8 mouse cellular contexts compared by ENCODE assay signal in genomic region chr13:39823346-39823954, GRCm38 (mm10).
DNase-seq lines count a peak whose midpoint lies in the region; ATAC-seq and TF ChIP-seq lines count a peak whose summit lies in the region.

No protein-coding gene starts in this region.

- ATAC-seq in kidney, embryonic 14.5 days (ENCODE audit: low FRiP score, low TSS enrichment) = no peak
- ATAC-seq in embryonic facial prominence, embryonic 12.5 days (ENCODE audit: insufficient number of reproducible peaks, insufficient read depth, low FRiP score, low TSS enrichment) = no peak; the same call in 1 of the 2 replicates
- ATAC-seq in limb, embryonic 11.5 days (ENCODE audit: insufficient number of reproducible peaks, low FRiP score, low TSS enrichment, low read depth) = no peak

- peak overlapping the region; percentile 62 for H3K4me2 ChIP-seq in kidney, embryonic 14.5 days (replicated peaks; ENCODE audit: low read depth, low read length)
- H3K4me2 ChIP-seq in embryonic facial prominence, embryonic 12.5 days (replicated peaks) = peak overlapping the region; percentile 57
- peak overlapping the region; percentile 76 for H3K4me2 ChIP-seq in limb, embryonic 11.5 days (ENCODE audit: low read depth, severe bottlenecking)

- TF ChIP-seq CTCF in kidney, adult 2 months (conservative IDR thresholded peaks at IDR 0.05; ENCODE audit: insufficient read depth, insufficient read length, low read depth, low read length) = no peak

- WGBS in kidney, embryonic 14.5 days = 19% methylated on average over 15 of the region's 15 CpGs
- 35% methylated on average over 15 of the region's 15 CpGs for WGBS in kidney, adult 2 months
- WGBS in embryonic facial prominence, embryonic 12.5 days = 27% methylated on average over 15 of the region's 15 CpGs
- WGBS in limb, embryonic 11.5 days = 14% methylated on average over 15 of the region's 15 CpGs

- no peaks in the 10 kb centered on the region for H3K36me3 ChIP-seq in kidney, embryonic 14.5 days (ENCODE audit: control insufficient read depth, insufficient read depth, low read length)
- no peaks in the 10 kb centered on the region for H3K36me3 ChIP-seq in kidney, adult 2 months (ENCODE audit: control insufficient read depth, insufficient read depth, low read length)
- no peaks in the 10 kb centered on the region for H3K36me3 ChIP-seq in embryonic facial prominence, embryonic 12.5 days
- H3K36me3 ChIP-seq in limb, embryonic 11.5 days (ENCODE audit: control insufficient read depth, insufficient read depth, low read length) = no peaks in the 10 kb centered on the region

- TF ChIP-seq POLR2A in kidney, adult 2 months (IDR thresholded peaks at IDR 0.05; ENCODE audit: low read depth, low read length) = no peak

- DNase-seq in kidney, adult 2 months = no peak
- DNase-seq in adrenal gland, postnatal 10 days = peak; percentile 10
- no peak for DNase-seq in limb, embryonic 11.5 days (ENCODE audit: low spot score)
- no peak for DNase-seq in Muller cell, postnatal 12 days (ENCODE audit: inconsistent ontology term)
- DNase-seq in natural killer cell, adult 2 months (ENCODE audit: low spot score in 2 of 2) = no peak
- no peak for DNase-seq in kidney, postnatal 25 days

- H3K9ac ChIP-seq in kidney, embryonic 14.5 days (ENCODE audit: low read depth, low read length) = no peak overlapping the region
- H3K9ac ChIP-seq in embryonic facial prominence, embryonic 12.5 days = no peak overlapping the region
- H3K9ac ChIP-seq in limb, embryonic 11.5 days (ENCODE audit: low read length) = no peak overlapping the region

- H3K27me3 ChIP-seq in kidney, embryonic 14.5 days (ENCODE audit: control insufficient read depth, insufficient read depth, low read length) = no peaks in the 10 kb centered on the region; the same call in 1 of the 2 replicates
- no peaks in the 10 kb centered on the region for H3K27me3 ChIP-seq in kidney, adult 2 months (replicated peaks; ENCODE audit: control insufficient read depth, insufficient read depth, low read length)
- 0 out of 2 replicates have a peak, but pooled peaks cover 6% of the 10 kb centered on the region for H3K27me3 ChIP-seq in embryonic facial prominence, embryonic 12.5 days
- no peaks in the 10 kb centered on the region for H3K27me3 ChIP-seq in limb, embryonic 11.5 days (ENCODE audit: control insufficient read depth, insufficient read depth, low read length)

- H3K4me1 ChIP-seq in kidney, embryonic 14.5 days (ENCODE audit: control insufficient read depth, insufficient read depth, low read length) = peaks cover 4% of the 10 kb centered on the region; the same call in 1 of the 2 replicates
- H3K4me1 ChIP-seq in kidney, adult 2 months (ENCODE audit: control insufficient read depth, insufficient read depth, low read length) = no peaks in the 10 kb centered on the region
- H3K4me1 ChIP-seq in embryonic facial prominence, embryonic 12.5 days = peaks cover 11% of the 10 kb centered on the region; the same call in 1 of the 2 replicates
- no peaks in the 10 kb centered on the region for H3K4me1 ChIP-seq in limb, embryonic 11.5 days (ENCODE audit: control insufficient read depth, insufficient read depth, low read length)

- peak overlapping the region; percentile 37 for H3K4me3 ChIP-seq in kidney, embryonic 14.5 days (ENCODE audit: low read length)
- H3K4me3 ChIP-seq in kidney, adult 2 months (ENCODE audit: insufficient read depth, low read depth, low read length) = no peak overlapping the region
- H3K4me3 ChIP-seq in embryonic facial prominence, embryonic 12.5 days = peak overlapping the region; percentile 32
- peak overlapping the region; percentile 28; the same call in 1 of the 2 replicates for H3K4me3 ChIP-seq in limb, embryonic 11.5 days (ENCODE audit: low read depth, low read length)

- no peak overlapping the region for H3K27ac ChIP-seq in kidney, embryonic 14.5 days (ENCODE audit: low read depth, low read length)
- no peak overlapping the region for H3K27ac ChIP-seq in kidney, adult 2 months (ENCODE audit: insufficient read depth, low read depth, low read length)
- H3K27ac ChIP-seq in embryonic facial prominence, embryonic 12.5 days = no peak overlapping the region
- H3K27ac ChIP-seq in limb, embryonic 11.5 days (replicated peaks; ENCODE audit: low read depth, low read length) = no peak overlapping the region

- no peaks in the 10 kb centered on the region for H3K9me3 ChIP-seq in kidney, embryonic 14.5 days (ENCODE audit: control insufficient read depth, low read length)
- H3K9me3 ChIP-seq in embryonic facial prominence, embryonic 12.5 days = no peaks in the 10 kb centered on the region
- H3K9me3 ChIP-seq in limb, embryonic 11.5 days (ENCODE audit: control insufficient read depth, low read length) = no peaks in the 10 kb centered on the region
